Mouse (Mus musculus) heart, adult 9 months (tissue): ENCODE measurements around the gene Ankrd26.

ENCODE experiments used
- DNase-seq, 2 experiments: peaks; one replicate each; pipeline ENCODE4 v3.0.0; 2022; ENCODE audit warnings: low spot score in 2 of 2

The Ankrd26 gene

DNA sequence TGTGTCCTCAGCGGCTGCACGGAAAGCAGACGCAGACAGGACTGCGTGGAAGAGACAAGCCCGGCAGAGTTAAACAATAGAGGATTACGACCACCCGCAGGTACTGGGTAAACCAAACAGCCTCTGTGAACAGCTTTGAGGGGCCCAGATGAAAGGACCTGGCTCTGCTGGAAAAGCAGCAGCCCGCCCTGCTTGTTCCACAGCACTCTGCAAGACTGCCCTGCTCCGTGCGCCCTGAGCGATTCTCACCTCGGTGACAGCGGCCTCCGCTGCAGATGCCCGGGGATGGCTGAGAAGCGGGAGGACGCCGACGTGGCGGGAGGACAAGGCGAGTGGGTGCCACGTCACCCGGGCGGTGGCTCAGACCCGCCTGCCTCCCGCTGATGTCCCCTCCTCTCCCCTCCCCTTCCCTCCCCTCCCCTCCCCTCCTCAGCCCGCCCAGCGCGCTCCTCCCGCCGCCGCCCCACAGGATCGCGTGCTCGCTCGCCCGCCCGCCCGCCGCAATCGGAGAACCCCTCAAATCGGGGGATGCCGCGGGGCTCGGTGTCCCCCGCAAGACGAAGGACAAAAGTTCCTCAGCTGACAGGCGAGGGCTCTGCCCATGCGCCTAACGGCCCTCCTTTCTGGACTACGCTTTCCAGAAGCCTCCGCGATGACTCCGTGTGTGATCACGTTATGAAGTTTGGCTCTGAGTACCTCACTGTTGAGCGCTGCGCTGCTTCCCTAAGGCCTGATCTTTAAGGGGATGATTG, 82.9 kb downstream of the Ankrd26 start, which contains the start of gene Zfp9:
Zfp9 (minus strand) TSS at position 364 of the 752 bp plus-strand sequence.
- peak; percentile 81 to 85 for DNase-seq

GRCm38 (mm10) chr6:118477875-118478785, 83.9 kb downstream of the Ankrd26 start:
- DNase-seq: no peak

DNA sequence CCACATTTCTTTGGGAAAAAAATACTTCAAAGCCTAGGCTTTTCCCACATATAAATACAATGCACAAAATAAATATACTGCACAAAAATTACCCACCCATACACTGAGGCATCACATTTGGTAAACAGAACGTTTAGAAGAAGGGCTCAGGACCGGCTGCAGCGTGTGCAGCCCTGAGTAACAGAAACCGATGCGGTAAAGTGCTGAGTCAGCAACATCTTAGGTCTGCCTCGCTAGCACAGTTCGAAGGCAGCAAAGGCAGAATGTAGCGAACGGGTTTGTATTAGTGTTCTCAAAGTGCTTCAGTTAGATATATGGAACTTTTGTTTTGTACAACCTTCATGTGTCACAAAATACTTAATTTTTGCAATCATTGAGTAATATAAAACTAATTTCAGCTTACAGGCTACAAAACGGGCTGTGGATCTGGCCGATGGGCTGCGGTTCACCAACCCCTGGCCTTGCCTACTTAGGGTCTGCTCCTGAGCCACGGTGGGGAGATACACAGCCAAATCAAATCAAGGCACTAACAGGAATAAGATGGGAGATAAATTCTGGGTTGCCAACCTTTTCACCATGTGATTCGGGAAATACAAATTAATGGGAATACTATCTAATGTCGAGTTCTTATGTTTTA, 99.8 kb downstream of the Ankrd26 start:
- no peak for DNase-seq

- no peak for DNase-seq
Measured at GRCm38 (mm10) chr6:118457726-118458125, 104.3 kb downstream of the Ankrd26 start.

DNA sequence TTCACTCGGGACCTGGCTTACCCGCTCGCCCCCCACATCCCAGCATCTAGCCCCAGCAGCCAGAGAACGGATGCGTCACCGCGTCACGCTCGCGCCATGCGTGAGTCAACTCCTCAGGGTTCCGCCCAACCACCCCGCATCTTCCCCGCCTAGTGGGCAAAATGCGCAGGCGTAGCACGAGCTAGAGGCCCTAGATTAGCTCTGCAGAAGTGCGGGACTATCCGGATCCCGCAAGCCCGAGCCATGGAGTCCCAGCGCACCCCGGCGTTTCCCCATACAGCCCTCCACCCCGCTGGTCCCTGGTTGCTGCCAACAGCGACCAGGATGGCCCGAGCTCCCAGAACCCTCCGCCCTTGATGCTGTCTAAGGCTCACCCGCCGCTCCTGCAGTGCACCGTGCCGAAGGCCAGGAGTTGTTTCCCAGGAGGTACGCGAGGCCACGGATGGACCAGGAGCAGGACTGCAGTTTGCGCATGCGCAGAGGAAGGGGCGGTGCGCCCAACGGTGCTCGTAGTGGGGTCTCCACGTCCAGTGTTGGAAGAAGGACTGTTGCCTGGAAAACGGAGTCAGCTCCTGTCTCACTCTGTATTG, 106.9 kb downstream of the Ankrd26 start, which contains the start of gene Zfp248:
Zfp248 (minus strand) TSS at position 487 of the 590 bp plus-strand sequence.
- peak; percentile 83 to 87 for DNase-seq

GRCm38 (mm10) chr6:118454452-118454851, 107.6 kb downstream of the Ankrd26 start:
- DNase-seq: peak in 1 of 2 experiments; percentile 6
